Mouse (Mus musculus) spleen, postnatal 36 days (tissue): ENCODE data around the gene Wnt2.

Experiments used
- DNase-seq, 2 experiments: peaks; one replicate each; pipeline ENCODE4 v3.0.0; 2022; ENCODE audit warnings: low spot score in 2 of 2, mixed read lengths in 1 of 2

The Wnt2 gene

GRCm38 (mm10) chr6:18029746-18030656, at the start of gene Wnt2:
Gene Wnt2, minus strand, starts transcription at chr6:18030585.
- DNase-seq, result no peak

- DNase-seq, result no peak
Observed at GRCm38 (mm10) chr6:18078615-18079014, 48.2 kb upstream of the Wnt2 start.

GRCm38 (mm10) chr6:18076986-18077385, 46.6 kb upstream of the Wnt2 start:
- no peak for DNase-seq

GRCm38 (mm10) chr6:18076577-18076976, 46.2 kb upstream of the Wnt2 start:
- no peak for DNase-seq

GRCm38 (mm10) chr6:18057899-18058298, 27.5 kb upstream of the Wnt2 start:
- DNase-seq, result no peak

GRCm38 (mm10) chr6:18051702-18052101, 21.3 kb upstream of the Wnt2 start:
- DNase-seq, result no peak

- DNase-seq, result no peak
Observed at GRCm38 (mm10) chr6:18044299-18044698, 13.9 kb upstream of the Wnt2 start.

- DNase-seq, result no peak
Observed at GRCm38 (mm10) chr6:18043172-18043571, 12.8 kb upstream of the Wnt2 start.

- DNase-seq, result no peak
Observed at GRCm38 (mm10) chr6:18032271-18032670, 1.9 kb upstream of the Wnt2 start.

- no peak for DNase-seq
Observed at GRCm38 (mm10) chr6:18031509-18032010, 1.2 kb upstream of the Wnt2 start.

GRCm38 (mm10) chr6:18030868-18031508, 603 bp upstream of the Wnt2 start:
- DNase-seq, result no peak

- no peak for DNase-seq
Observed at GRCm38 (mm10) chr6:18024133-18024794, 6.1 kb downstream of the Wnt2 start.

GRCm38 (mm10) chr6:18013346-18013745, 17.0 kb downstream of the Wnt2 start:
- no peak for DNase-seq

- no peak for DNase-seq
Observed at GRCm38 (mm10) chr6:18007356-18007755, 23.0 kb downstream of the Wnt2 start.

GRCm38 (mm10) chr6:18002065-18002464, 28.3 kb downstream of the Wnt2 start:
- DNase-seq, result no peak

- DNase-seq, result no peak
Observed at GRCm38 (mm10) chr6:17998497-17998896, 31.9 kb downstream of the Wnt2 start.

GRCm38 (mm10) chr6:17994956-17995790, 35.2 kb downstream of the Wnt2 start:
- DNase-seq, result no peak

GRCm38 (mm10) chr6:17991625-17992024, 38.8 kb downstream of the Wnt2 start:
- DNase-seq, result no peak

- no peak for DNase-seq
Observed at GRCm38 (mm10) chr6:17990173-17991028, 40.0 kb downstream of the Wnt2 start.

GRCm38 (mm10) chr6:17979361-17979760, 51.0 kb downstream of the Wnt2 start:
- DNase-seq, result no peak
